Mouse (Mus musculus) retina, postnatal 1 day (tissue): ENCODE measurements at regions not wholly inside any gene's neighbourhood (a gene's known extent, or its start where the extent isn't known, plus 50 kb on each side); places are given as distances from the start of the nearest gene placed in this dataset.
A peak's percentile ranks its signal among the peaks of the same experiment; 100 is the strongest.

ENCODE experiments used
- DNase-seq: peaks from one replicate; pipeline ENCODE4 v3.0.0-alpha.2; 2012

DNA sequence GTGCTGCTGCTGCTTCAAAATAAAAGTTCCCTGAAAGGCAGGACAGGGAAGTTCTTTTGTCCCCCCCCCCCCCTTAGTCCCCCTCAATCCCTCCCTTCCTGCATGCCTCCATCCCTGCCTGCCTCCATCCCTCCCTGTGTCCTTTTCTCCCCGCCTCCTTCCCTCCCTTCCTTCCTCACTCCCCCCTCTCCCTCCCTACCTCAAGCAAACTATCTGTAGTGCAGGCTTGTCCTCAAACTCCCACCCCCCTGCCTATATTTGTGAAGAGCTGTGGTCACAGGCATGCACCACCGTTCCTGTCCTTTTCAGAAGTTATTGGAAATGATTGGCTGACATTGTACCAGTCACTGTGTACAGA is 1127.1 kb upstream of the Gulo start:
- DNase-seq, result no peak

DNA sequence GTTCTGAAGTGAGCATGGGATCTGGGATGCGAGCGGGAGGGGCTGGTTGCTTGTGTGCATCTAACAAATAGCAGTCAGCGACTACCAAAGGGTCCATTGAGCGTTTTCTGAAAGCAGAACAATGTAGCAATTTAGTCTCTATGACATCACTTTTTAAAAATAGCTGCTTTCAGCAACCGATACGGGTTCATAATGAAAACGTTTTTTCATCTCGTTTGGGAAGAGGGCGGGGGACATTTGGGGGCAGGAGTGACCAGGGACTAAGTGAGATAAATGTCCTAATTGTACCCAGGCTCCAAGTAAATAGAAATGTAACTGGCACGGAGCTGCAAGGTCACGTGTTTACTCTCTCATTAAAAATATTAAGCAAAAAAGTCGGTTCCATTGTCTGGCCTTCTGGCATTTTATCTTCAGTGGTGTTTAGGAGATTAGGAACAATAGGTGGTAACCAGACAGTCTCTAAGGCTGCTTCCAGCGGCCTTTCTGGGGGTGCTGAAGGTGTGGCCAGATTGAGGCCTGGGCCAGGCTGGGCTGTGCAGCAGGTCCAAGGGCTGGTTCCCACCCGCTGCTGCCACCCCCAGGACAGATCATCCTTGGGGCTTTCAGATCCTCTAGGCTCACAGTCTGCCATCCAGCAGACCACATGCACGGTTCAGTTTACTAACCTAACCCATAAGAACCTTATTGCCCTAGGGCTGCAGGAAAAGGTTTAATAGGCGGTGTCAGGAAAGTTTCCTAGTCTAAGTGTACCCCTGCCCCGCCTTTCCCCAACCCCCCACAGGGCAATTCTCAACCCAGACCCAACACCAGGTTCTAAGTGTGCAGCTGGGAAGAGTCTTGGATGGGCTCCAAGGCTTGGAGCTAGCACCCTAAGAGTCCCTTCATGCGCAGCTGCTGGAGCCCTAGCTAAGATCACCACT is 1126.5 kb upstream of the Gulo start:
- peak; percentile 95 for DNase-seq

DNA sequence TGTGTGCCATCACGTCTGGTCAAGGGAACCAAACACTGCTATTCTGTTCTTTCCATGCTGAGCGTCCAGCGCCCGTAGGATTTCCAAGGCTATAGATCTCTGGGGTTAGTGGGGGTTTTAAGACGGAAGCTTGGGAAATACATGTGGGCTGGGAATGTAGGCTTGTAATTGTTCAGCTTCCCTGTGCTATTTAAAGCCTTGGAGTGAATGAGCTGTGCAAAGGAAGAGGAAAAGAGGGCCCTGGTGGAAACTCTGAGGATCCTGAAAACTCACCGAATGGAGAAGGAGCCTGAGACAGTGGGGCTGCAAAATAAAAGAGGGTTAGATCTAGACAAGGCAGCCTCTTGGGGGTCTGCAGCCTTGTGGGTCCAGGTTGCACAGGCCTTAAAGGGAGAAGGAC is 1124.2 kb upstream of the Gulo start:
- DNase-seq, result no peak

DNA sequence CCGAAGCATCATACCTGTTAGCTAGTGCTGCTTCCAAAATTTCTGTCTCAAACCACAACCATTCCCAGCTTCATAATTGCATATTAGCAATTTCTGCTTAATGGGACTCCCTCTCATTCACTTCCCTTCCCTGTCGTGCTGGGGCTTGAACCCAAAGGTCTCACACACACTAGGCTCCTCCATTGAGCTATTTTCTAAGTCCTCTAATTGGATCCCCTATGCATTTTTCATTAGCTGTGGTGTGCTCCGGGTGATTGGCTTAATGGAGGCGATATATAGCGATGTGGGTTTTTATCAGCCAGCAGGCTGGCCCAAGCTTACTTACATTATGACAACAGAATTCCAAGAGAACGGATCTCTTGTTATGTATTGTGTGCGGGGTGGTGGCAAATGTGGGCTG is 1118.1 kb upstream of the Gulo start:
- peak; percentile 20 for DNase-seq

DNA sequence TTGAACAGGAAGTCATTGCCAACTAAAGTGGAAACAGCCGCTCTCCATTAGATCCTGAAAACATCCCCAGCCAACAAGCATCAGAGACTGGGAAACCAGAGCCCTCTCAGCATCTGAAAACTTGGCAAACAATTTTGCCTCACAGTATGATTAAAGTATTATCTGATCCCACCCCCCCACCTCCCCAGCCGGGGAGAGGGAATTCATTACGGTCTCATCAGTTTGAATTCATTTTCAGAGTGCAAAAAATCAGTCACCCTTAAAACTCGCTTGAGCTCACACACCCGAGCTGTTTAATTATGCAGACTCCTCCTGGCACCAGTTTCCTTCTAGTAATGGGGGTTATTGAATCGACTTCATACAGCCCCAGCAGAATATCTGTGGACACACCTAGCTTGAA is 1117.2 kb upstream of the Gulo start:
- DNase-seq, result peak; percentile 70

DNA sequence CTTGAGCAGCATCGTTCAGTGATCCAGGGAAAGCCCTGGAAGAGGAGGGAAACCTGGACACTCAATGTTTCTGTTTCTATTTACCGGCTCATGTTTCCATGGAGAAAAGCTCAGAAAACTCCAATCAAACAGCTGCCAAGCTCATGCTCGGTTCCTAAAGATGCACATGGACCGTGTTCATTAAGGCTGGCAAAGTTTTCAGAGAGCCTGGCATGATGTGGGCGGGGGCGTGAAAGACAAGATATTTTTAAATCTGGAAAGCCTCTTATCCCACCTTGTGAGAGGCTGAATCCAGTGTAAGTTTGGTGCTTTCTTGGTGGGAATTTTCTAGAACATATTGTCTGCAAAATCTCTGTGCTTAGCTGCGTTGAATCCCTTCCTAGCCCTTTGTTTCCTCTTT is 1114.3 kb upstream of the Gulo start:
- DNase-seq, result no peak
